ENCODE assay signal across 9 mouse cellular contexts in genomic region chr7:24500929-24501328, GRCm38 (mm10). TPM values are rescaled to one million over a fixed set of nuclear protein-coding genes. Genes with fewer than 3 reads are reported as not detected.
DNase-seq lines count a peak whose midpoint lies in the region; ATAC-seq and TF ChIP-seq lines count a peak whose summit lies in the region.
"Had no signal": no experiment of that assay in that cellular context is flagged by ENCODE, and none has a peak within 500 bp of the region (broad histone marks: within the 10 kb centered on the region; RNA-seq: fewer than 3 reads in every experiment).

No protein-coding gene starts in this region.

- WGBS in hindbrain, postnatal 0 days: 42% methylated on average over 7 of the region's 7 CpGs
- 40% methylated on average over 7 of the region's 7 CpGs for WGBS in hindbrain, embryonic 12.5 days
- WGBS in liver, embryonic 11.5 days: 23% methylated on average over 7 of the region's 7 CpGs

- no peak overlapping the region for H3K9ac ChIP-seq in hindbrain, postnatal 0 days (replicated peaks; ENCODE audit: low read length)
- no peak overlapping the region for H3K9ac ChIP-seq in hindbrain, embryonic 12.5 days
- no peak overlapping the region for H3K9ac ChIP-seq in liver, embryonic 11.5 days (ENCODE audit: low read depth, low read length)

- H3K27ac ChIP-seq in hindbrain, postnatal 0 days: no peak overlapping the region
- H3K27ac ChIP-seq in hindbrain, embryonic 12.5 days: no peak overlapping the region
- H3K27ac ChIP-seq in liver, embryonic 11.5 days (ENCODE audit: low read depth, low read length): no peak overlapping the region

- no peak overlapping the region for H3K4me3 ChIP-seq in hindbrain, postnatal 0 days (ENCODE audit: low read length)
- no peak overlapping the region for H3K4me3 ChIP-seq in hindbrain, embryonic 12.5 days
- H3K4me3 ChIP-seq in liver, embryonic 11.5 days (ENCODE audit: low read depth, low read length): no peak overlapping the region

- ATAC-seq in hindbrain, postnatal 0 days: no peak
- no peak for ATAC-seq in hindbrain, embryonic 12.5 days (ENCODE audit: low FRiP score)
- no peak for ATAC-seq in liver, embryonic 11.5 days (replicated peaks; ENCODE audit: low FRiP score)

- TF ChIP-seq CTCF in hindbrain, postnatal 0 days (IDR thresholded peaks at IDR 0.05; ENCODE audit: low read depth): peak; percentile 63

- DNase-seq in hindbrain, postnatal 0 days (ENCODE audit: low spot score): peak; percentile 70
- peak; percentile 34 to 51 for DNase-seq in CD8-positive naive resting alpha-beta T cell, adult 2 months (ENCODE audit: low read depth in 2 of 2, low spot score in 2 of 2)
- peak; percentile 49 for DNase-seq in NIH3T3 (ENCODE audit: low read depth)
- DNase-seq in liver, embryonic 11.5 days (ENCODE audit: low spot score): peak; percentile 49
- DNase-seq in testis, postnatal 14 days (ENCODE audit: low spot score): peak; percentile 41
- DNase-seq in layer of hippocampus, adult 8-10 months (ENCODE audit: low spot score in 2 of 2): no peak
- DNase-seq in heart, adult 9 months (ENCODE audit: low spot score in 2 of 2): no peak

- H3K27me3 ChIP-seq in hindbrain, postnatal 0 days (ENCODE audit: insufficient read depth, low read length): no peaks in the 10 kb centered on the region
- H3K27me3 ChIP-seq in hindbrain, embryonic 12.5 days: peaks cover 29% of the 10 kb centered on the region
- H3K27me3 ChIP-seq in liver, embryonic 11.5 days (replicated peaks; ENCODE audit: control insufficient read depth, insufficient read depth, low read length): peaks cover 59% of the 10 kb centered on the region

- 0 out of 2 replicates have a peak, but pooled peaks cover 6% of the 10 kb centered on the region for H3K36me3 ChIP-seq in hindbrain, postnatal 0 days (ENCODE audit: insufficient read depth, low read length)
- H3K36me3 ChIP-seq in hindbrain, embryonic 12.5 days: peaks cover 36% of the 10 kb centered on the region
- no peaks in the 10 kb centered on the region for H3K36me3 ChIP-seq in liver, embryonic 11.5 days (ENCODE audit: control insufficient read depth, insufficient read depth, low read length)

- no peaks in the 10 kb centered on the region for H3K9me3 ChIP-seq in hindbrain, postnatal 0 days (ENCODE audit: low read length)
- H3K9me3 ChIP-seq in hindbrain, embryonic 12.5 days (replicated peaks): no peaks in the 10 kb centered on the region
- H3K9me3 ChIP-seq in liver, embryonic 11.5 days (ENCODE audit: control insufficient read depth, low read length): peaks cover 4% of the 10 kb centered on the region; the same call in 1 of the 2 replicates

- no peak overlapping the region for H3K4me2 ChIP-seq in hindbrain, postnatal 0 days (ENCODE audit: low read depth, low read length)
- H3K4me2 ChIP-seq in hindbrain, embryonic 12.5 days (replicated peaks): no peak overlapping the region
- no peak overlapping the region for H3K4me2 ChIP-seq in liver, embryonic 11.5 days

- H3K4me1 ChIP-seq in hindbrain, postnatal 0 days (ENCODE audit: insufficient read depth, low read length): peaks cover 8% of the 10 kb centered on the region
- peaks cover 35% of the 10 kb centered on the region for H3K4me1 ChIP-seq in hindbrain, embryonic 12.5 days
- peaks cover 11% of the 10 kb centered on the region for H3K4me1 ChIP-seq in liver, embryonic 11.5 days (replicated peaks; ENCODE audit: control insufficient read depth, insufficient read depth, low read length)

RNA-seq across cellular contexts. Expression of gene Zfp428, which starts 5.9 kb away (rescaled TPM):
- total RNA-seq in hindbrain, postnatal 0 days (2014; rRNA removed): 138 and 152 TPM in 2 replicates
- 219 and 222 TPM in 2 replicates for polyA plus RNA-seq in hindbrain, postnatal 0 days (2015; fragmentation: Nextera tagmentation; extraction: Ambion mirVana)
- 155 and 160 TPM in 2 replicates for polyA plus RNA-seq in hindbrain, embryonic 12.5 days (2016; fragmentation: Nextera tagmentation; extraction: Ambion mirVana)
- 20.3 and 23.0 TPM in 2 replicates for polyA plus RNA-seq in liver, embryonic 11.5 days (2014; fragmentation: Nextera tagmentation; extraction: Ambion mirVana)
- 10 to 100 TPM; 29.7 to 38.9 (median 34.5) TPM for total RNA-seq in layer of hippocampus, adult 8-10 months (2022)

RNA-seq across cellular contexts. Expression of gene AC161166.1, which starts 11.3 kb away (rescaled TPM):
- total RNA-seq in hindbrain, postnatal 0 days (2014; rRNA removed): not detected in 2 replicates
- 0.19 and 0.55 TPM in 2 replicates for polyA plus RNA-seq in hindbrain, postnatal 0 days (2015; fragmentation: Nextera tagmentation; extraction: Ambion mirVana)
- 1.9 TPM in 2 replicates for polyA plus RNA-seq in hindbrain, embryonic 12.5 days (2016; fragmentation: Nextera tagmentation; extraction: Ambion mirVana)
- polyA plus RNA-seq in liver, embryonic 11.5 days (2014; fragmentation: Nextera tagmentation; extraction: Ambion mirVana): 0.34 TPM in 1 of 2 replicates, not detected in the other
- not detected for total RNA-seq in layer of hippocampus, adult 8-10 months (2022)
- total RNA-seq: left cerebral cortex, postnatal 10 days had no signal

RNA-seq across cellular contexts. Expression of gene Cadm4, which starts 19.1 kb away (rescaled TPM):
- 423 and 447 TPM in 2 replicates for total RNA-seq in hindbrain, postnatal 0 days (2014; rRNA removed)
- polyA plus RNA-seq in hindbrain, postnatal 0 days (2015; fragmentation: Nextera tagmentation; extraction: Ambion mirVana): 97.9 and 101 TPM in 2 replicates
- 41.3 and 42.3 TPM in 2 replicates for polyA plus RNA-seq in hindbrain, embryonic 12.5 days (2016; fragmentation: Nextera tagmentation; extraction: Ambion mirVana)
- 0.25 and 0.27 TPM in 2 replicates for polyA plus RNA-seq in liver, embryonic 11.5 days (2014; fragmentation: Nextera tagmentation; extraction: Ambion mirVana)
- 100 to 1,000 TPM; 123 to 166 (median 143) TPM for total RNA-seq in layer of hippocampus, adult 8-10 months (2022)

RNA-seq across cellular contexts. Expression of gene Irgq, which starts 29.6 kb away (rescaled TPM):
- 103 and 107 TPM in 2 replicates for total RNA-seq in hindbrain, postnatal 0 days (2014; rRNA removed)
- polyA plus RNA-seq in hindbrain, postnatal 0 days (2015; fragmentation: Nextera tagmentation; extraction: Ambion mirVana): 16.9 and 20.0 TPM in 2 replicates
- 29.0 and 34.1 TPM in 2 replicates for polyA plus RNA-seq in hindbrain, embryonic 12.5 days (2016; fragmentation: Nextera tagmentation; extraction: Ambion mirVana)
- 3.5 and 4.1 TPM in 2 replicates for polyA plus RNA-seq in liver, embryonic 11.5 days (2014; fragmentation: Nextera tagmentation; extraction: Ambion mirVana)
- 10 to 100 TPM; 53.6 to 65.2 (median 60.0) TPM for total RNA-seq in layer of hippocampus, adult 8-10 months (2022)

RNA-seq across cellular contexts. Expression of gene Plaur, which starts 38.6 kb away (rescaled TPM):
- 3.0 and 4.8 TPM in 2 replicates for total RNA-seq in hindbrain, postnatal 0 days (2014; rRNA removed)
- polyA plus RNA-seq in hindbrain, postnatal 0 days (2015; fragmentation: Nextera tagmentation; extraction: Ambion mirVana): 1.3 and 1.4 TPM in 2 replicates
- 0.59 and 0.95 TPM in 2 replicates for polyA plus RNA-seq in hindbrain, embryonic 12.5 days (2016; fragmentation: Nextera tagmentation; extraction: Ambion mirVana)
- 5.6 and 5.7 TPM in 2 replicates for polyA plus RNA-seq in liver, embryonic 11.5 days (2014; fragmentation: Nextera tagmentation; extraction: Ambion mirVana)
- total RNA-seq in layer of hippocampus, adult 8-10 months (2022): 1 to 10 TPM in 3 of 4 experiments, under 1 TPM in 1; 0.87 to 8.3 (median 2.7) TPM

Comparison
In these comparisons a context has a peak if more than half of its experiments do, and no peak if none do; other contexts are left out.
1. DNase-seq: peak in hindbrain, postnatal 0 days (single experiment), CD8-positive naive resting alpha-beta T cell, adult 2 months (2 of 2), NIH3T3 (single experiment), liver, embryonic 11.5 days (single experiment) and testis, postnatal 14 days (single experiment); none in layer of hippocampus, adult 8-10 months (0 of 2) and heart, adult 9 months (0 of 2).
2. RNA of gene Cadm4, which starts 19.1 kb away (polyA plus RNA-seq): 97.9 to 101 TPM in hindbrain, postnatal 0 days and 41.3 to 42.3 TPM in hindbrain, embryonic 12.5 days; 0.25 to 0.27 TPM in liver, embryonic 11.5 days; every median in the first group is over 10 times any median in the second.